Mouse (Mus musculus): ENCODE data around the gene Pigk. TPM values are rescaled to one million over a fixed set of nuclear protein-coding genes. Genes with fewer than 3 reads are reported as not detected.

Pigk gene
- total and polyA plus RNA-seq, 3 experiments, result 4.1 to 39.2 (median 34.2) TPM

- Histone ChIP-seq H3K36me3 (replicated peaks) (no peaks in the 10 kb centered on the region), H3K9me3 (replicated peaks) (no peaks in the 10 kb centered on the region), H3K4me1 (ENCODE audit: insufficient read depth, low read depth, low read length) (no peaks in the 10 kb centered on the region), H3K27me3 (ENCODE audit: insufficient read depth, low read length) (no peaks in the 10 kb centered on the region), H3K4me3 (ENCODE audit: low read depth, low read length) (no peak overlapping the region)
- TF ChIP-seq CTCF (IDR thresholded peaks at IDR 0.05; ENCODE audit: low read depth, low read length) (no peak), TAL1 (conservative IDR thresholded peaks at IDR 0.05; ENCODE audit: low read depth, low read length) (no peak), POLR2AphosphoS5 (IDR thresholded peaks at IDR 0.05; ENCODE audit: insufficient replicate concordance, low read depth, low read length) (no peak), GATA2 (IDR thresholded peaks at IDR 0.05; ENCODE audit: borderline replicate concordance, low read depth, low read length) (no peak), GATA1 (IDR thresholded peaks at IDR 0.05; ENCODE audit: borderline replicate concordance, low read length) (no peak)
- DNase-seq (ENCODE audit: low spot score), result no peak
- no peak for ATAC-seq (ENCODE audit: extremely low read depth, insufficient number of reproducible peaks, low FRiP score, poor library complexity, severe bottlenecking)
Observed at GRCm38 (mm10) chr3:153018051-153018450, 304.2 kb downstream of the Pigk start.

GRCm38 (mm10) chr3:153024016-153024415, 310.1 kb downstream of the Pigk start:
- TF ChIP-seq POLR2AphosphoS5 (IDR thresholded peaks at IDR 0.05; ENCODE audit: insufficient replicate concordance, low read depth, low read length), result no peak
- TF ChIP-seq GATA1 (IDR thresholded peaks at IDR 0.05; ENCODE audit: borderline replicate concordance, low read length), result no peak
- TF ChIP-seq CTCF (IDR thresholded peaks at IDR 0.05; ENCODE audit: low read depth, low read length), result no peak
- no peaks in the 10 kb centered on the region for H3K36me3 ChIP-seq (replicated peaks)
- no peaks in the 10 kb centered on the region for H3K4me1 ChIP-seq (ENCODE audit: insufficient read depth, low read depth, low read length)

More at GRCm38 (mm10) chr3:153024016-153024415, 310.1 kb downstream of the Pigk start:
- ATAC-seq (ENCODE audit: extremely low read depth, insufficient number of reproducible peaks, low FRiP score, poor library complexity, severe bottlenecking), result no peak
- H3K4me3 ChIP-seq (ENCODE audit: low read depth, low read length), result no peak overlapping the region
- H3K9me3 ChIP-seq (replicated peaks), result no peaks in the 10 kb centered on the region
- no peak for DNase-seq (ENCODE audit: low spot score)
- no peaks in the 10 kb centered on the region for H3K27me3 ChIP-seq (ENCODE audit: insufficient read depth, low read length)

Other genes with a start within 250 kb of the Pigk start
- not detected in 2 replicates for gene Ak5, start 45.7 kb upstream of the Pigk start, total RNA-seq (2014; fragmentation: Nextera tagmentation)
- gene Ak5, start 45.7 kb upstream of the Pigk start, total RNA-seq (2017), result 0.11 TPM in 1 of 2 replicates, not detected in the other
- not detected in 2 replicates for gene Ak5, start 45.7 kb upstream of the Pigk start, polyA plus RNA-seq (2012)

Measured in G1E (cell line).